Mouse (Mus musculus): ENCODE measurements around the gene Diras2.

DNA sequence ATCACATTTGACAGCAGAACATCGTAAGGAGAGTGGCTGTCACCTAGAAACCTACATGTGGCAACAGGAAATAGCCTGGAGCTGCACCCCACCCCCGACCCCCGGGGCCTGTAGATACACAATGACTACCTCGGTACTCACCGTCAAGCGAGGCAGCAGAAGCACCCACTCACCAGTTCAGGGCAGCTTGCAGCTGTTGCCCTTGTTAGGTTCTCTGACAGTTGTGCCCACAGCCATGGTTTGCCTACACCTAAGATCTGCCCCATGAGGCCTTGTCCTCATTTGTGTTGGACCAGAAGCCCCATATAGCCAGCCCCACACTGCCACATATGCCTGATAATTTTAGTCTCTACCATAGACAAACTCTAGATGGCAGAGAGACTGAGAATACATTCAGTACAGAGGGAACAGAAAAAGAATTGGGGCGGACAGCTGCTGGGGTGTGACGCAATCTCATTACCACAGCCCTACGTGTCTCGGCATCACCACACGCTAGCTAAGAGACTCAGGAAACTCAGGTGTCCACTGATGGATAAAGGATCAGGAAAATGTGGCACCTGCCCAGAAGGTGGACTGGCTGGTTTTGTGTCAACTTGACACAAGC lies 54.0 kb downstream of the Diras2 start:
- no peak for TF ChIP-seq EP300 (optimal IDR thresholded peaks at IDR 0.05)
- no peak for TF ChIP-seq CTCF (IDR thresholded peaks at IDR 0.05; ENCODE audit: low read depth)

Data from stomach, postnatal 0 days (tissue).